Mouse (Mus musculus): ENCODE measurements around the gene St6galnac3. TPM values are rescaled to one million over a fixed set of nuclear protein-coding genes. Genes with fewer than 3 reads are reported as not detected.

St6galnac3 gene
- polyA plus RNA-seq, 1 experiment from 2014 or later: 0.07 TPM

DNA sequence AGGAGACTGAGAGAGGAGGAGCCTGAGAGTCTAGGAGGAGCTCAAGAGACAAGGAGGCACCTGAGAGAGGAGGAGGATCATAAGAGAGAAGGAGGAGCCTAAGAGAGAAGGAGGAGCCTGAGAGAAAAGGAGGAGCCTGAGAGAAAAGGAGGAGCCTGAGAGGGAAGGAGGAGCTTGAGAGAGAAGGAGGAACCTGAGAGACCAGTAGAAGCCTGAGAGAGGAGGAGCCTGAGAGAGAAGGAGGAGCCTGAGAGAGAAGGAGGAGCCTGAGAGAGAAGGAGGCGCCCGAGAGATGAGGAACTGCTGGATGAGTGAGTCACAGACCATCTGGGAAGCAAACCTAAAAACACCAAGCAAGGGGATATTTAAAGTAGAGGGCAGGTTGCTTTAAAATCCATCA, 551.4 kb downstream of the St6galnac3 start:
- Histone ChIP-seq H3K4me3 (ENCODE audit: inconsistent target) (no peak overlapping the region), H3K27ac (no peak overlapping the region), H3K36me3 (ENCODE audit: inconsistent target) (no peaks in the 10 kb centered on the region), H3K79me2 (ENCODE audit: inconsistent target) (no peaks in the 10 kb centered on the region)
- WGBS (ENCODE audit: missing documents): 79% methylated on average over 2 of the region's 2 CpGs

GRCm38 (mm10) chr3:153170146-153170545, 554.8 kb downstream of the St6galnac3 start:
- Histone ChIP-seq H3K27ac (no peak overlapping the region), H3K79me2 (ENCODE audit: inconsistent target) (no peaks in the 10 kb centered on the region), H3K4me3 (ENCODE audit: inconsistent target) (no peak overlapping the region), H3K36me3 (ENCODE audit: inconsistent target) (no peaks in the 10 kb centered on the region)
- WGBS (ENCODE audit: missing documents): 88% methylated on average over 4 of the region's 4 CpGs

DNA sequence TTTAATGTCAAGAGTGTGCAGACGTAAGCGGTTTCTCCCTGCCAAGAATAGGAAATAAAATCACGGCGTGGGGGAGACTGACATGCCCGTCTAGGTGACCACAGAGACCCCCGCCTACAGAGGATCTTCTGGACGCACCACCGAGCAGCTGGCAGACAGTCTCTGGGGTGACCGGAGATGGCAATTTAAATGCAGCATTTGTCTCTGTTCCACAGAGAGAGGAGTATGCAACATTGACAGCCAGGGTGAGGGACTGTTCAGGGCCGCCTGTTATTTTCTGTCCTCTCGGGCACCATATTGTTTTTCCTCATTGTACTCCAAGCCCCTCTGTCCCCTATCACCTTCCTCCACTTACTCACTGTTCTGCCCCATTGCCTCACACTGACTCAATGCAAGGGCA, 555.2 kb downstream of the St6galnac3 start:
- H3K36me3 ChIP-seq (ENCODE audit: inconsistent target): no peaks in the 10 kb centered on the region
- 100% methylated on average over 11 of the region's 11 CpGs for WGBS (ENCODE audit: missing documents)
- H3K79me2 ChIP-seq (ENCODE audit: inconsistent target): no peaks in the 10 kb centered on the region

DNA sequence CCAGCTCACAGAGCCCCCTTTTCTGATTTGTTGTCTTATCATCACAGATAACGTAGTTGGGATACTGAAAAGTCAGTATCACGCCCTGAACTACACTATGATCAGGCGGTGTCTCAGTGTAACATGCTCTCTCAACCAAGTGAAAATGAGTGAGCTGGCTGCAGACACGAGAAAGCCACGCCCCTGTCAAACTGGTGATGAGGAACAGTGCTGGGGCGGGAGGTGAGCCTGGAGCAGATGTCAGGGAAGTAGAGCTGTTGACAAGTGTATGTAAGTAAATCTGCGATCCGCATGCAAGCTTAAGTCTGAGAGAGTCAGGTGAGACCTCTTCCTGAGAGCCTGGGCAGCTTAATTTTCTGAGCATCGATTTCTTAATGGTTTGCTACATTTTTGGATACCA, 563.3 kb downstream of the St6galnac3 start:
- H3K79me2 ChIP-seq (ENCODE audit: inconsistent target): no peaks in the 10 kb centered on the region
- 72% methylated on average over 9 of the region's 9 CpGs for WGBS (ENCODE audit: missing documents)
- no peaks in the 10 kb centered on the region for H3K36me3 ChIP-seq (ENCODE audit: inconsistent target)

More for the DNA sequence above, 555.2 kb downstream of the St6galnac3 start:
- no peak overlapping the region for H3K27ac ChIP-seq
- no peak overlapping the region for H3K4me3 ChIP-seq (ENCODE audit: inconsistent target)

GRCm38 (mm10) chr3:153160683-153161082, 564.3 kb downstream of the St6galnac3 start:
- 90% methylated on average over 5 of the region's 5 CpGs for WGBS (ENCODE audit: missing documents)
- Histone ChIP-seq H3K4me3 (ENCODE audit: inconsistent target) (no peak overlapping the region), H3K79me2 (ENCODE audit: inconsistent target) (no peaks in the 10 kb centered on the region), H3K27ac (no peak overlapping the region), H3K36me3 (ENCODE audit: inconsistent target) (no peaks in the 10 kb centered on the region)

More for the DNA sequence above, 563.3 kb downstream of the St6galnac3 start:
- no peak overlapping the region for H3K27ac ChIP-seq
- H3K4me3 ChIP-seq (ENCODE audit: inconsistent target): no peak overlapping the region

DNA sequence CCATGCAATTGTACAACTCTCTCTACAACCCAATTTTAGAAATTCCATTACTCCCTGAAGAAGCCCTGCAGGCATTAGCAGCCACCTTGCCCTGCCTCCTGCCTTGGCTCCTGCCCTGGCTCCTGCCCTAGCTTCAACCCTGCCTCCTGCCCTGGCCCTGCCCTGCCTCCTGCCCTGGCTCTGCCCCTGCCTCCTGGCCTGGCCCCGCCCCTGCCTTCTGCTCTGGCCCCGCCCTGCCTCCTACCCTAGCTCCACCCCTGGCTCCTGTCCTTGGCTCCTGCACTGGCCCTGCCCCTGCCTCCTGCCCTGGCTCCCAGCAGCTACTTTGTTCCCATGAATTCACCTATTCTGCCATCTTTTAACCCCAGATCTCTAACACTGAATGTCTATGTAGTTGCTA, 576.1 kb downstream of the St6galnac3 start:
- 64% methylated on average over 2 of the region's 2 CpGs for WGBS (ENCODE audit: missing documents)
- Histone ChIP-seq H3K36me3 (ENCODE audit: inconsistent target) (no peaks in the 10 kb centered on the region), H3K27ac (no peak overlapping the region), H3K79me2 (ENCODE audit: inconsistent target) (no peaks in the 10 kb centered on the region), H3K4me3 (ENCODE audit: inconsistent target) (no peak overlapping the region)

Other genes starting within 250 kb of the St6galnac3 start
- not detected in 3 replicates for gene Asb17, start 119.0 kb upstream of the St6galnac3 start, polyA plus RNA-seq (2018)
- gene Msh4, start 181.0 kb upstream of the St6galnac3 start, polyA plus RNA-seq (2018): not detected in 3 replicates
- 43.2 to 56.8 TPM (median 47.0 TPM) in 3 replicates for gene Rabggtb, start 187.8 kb upstream of the St6galnac3 start, polyA plus RNA-seq (2018)
- 59.8 to 139 TPM (median 60.2 TPM) in 3 replicates for gene Acadm, start 219.5 kb upstream of the St6galnac3 start, polyA plus RNA-seq (2018)
- not detected in 3 replicates for gene Slc44a5, start 248.3 kb upstream of the St6galnac3 start, polyA plus RNA-seq (2018)

All from macrophage (primary cell).